In the genomic region with DNA sequence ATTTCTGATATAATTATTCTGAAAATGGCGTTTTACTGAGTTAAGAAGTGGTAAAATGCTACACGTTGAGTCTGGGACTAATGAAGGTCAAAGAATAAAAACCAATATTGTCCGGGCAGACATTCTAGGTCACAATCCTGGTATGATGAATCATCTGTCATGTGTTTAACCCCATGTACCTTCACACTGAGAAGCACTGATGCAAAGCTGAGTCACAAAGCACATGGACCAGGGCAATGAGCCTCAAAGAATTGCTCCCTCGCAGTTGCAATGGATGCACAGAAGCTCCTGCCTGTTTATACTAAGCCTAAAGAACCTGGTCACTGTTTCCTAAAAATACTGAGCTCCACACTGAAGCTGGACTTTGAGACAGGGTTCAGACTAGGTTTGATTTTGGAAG, we compare ENCODE assay signal across 13 mouse cellular contexts.
"Had no signal": no experiment of that assay in that cellular context is flagged by ENCODE, and none has a peak within 500 bp of the region (broad histone marks: within the 10 kb centered on the region; RNA-seq: fewer than 3 reads in every experiment).

No protein-coding gene starts in this region.

- DNase-seq: gastrocnemius, adult 2 months; gastrocnemius, postnatal 10 days; gastrocnemius, postnatal 25 days; heart, adult 18-20 months; heart, postnatal 10 days; heart, postnatal 4 days; kidney, adult 18-20 months; kidney, adult 8-10 months; kidney, postnatal 10 days; kidney, postnatal 25 days; kidney, postnatal 4 days; liver; liver, embryonic 13.5 days had no signal
